Mouse (Mus musculus): ENCODE data around the gene Mex3a.
A peak's percentile ranks its signal among the peaks of the same experiment; 100 is the strongest.
"Not testable (repeated sequence)": the region's sequence is repeated elsewhere in the genome, so short reads cannot be mapped to it uniquely, and the experiment has no call there.

The Mex3a gene

GRCm38 (mm10) chr3:88572835-88573234 lies 40.6 kb downstream of the Mex3a start:
- DNase-seq, result no peak

- no peak for DNase-seq
Observed at GRCm38 (mm10) chr3:88573810-88574209, 41.6 kb downstream of the Mex3a start.

GRCm38 (mm10) chr3:88575540-88575939 lies 43.3 kb downstream of the Mex3a start, which contains the start of gene Ssr2:
Gene Ssr2, plus strand, starts transcription at chr3:88575876.
- DNase-seq, result no peak

DNA sequence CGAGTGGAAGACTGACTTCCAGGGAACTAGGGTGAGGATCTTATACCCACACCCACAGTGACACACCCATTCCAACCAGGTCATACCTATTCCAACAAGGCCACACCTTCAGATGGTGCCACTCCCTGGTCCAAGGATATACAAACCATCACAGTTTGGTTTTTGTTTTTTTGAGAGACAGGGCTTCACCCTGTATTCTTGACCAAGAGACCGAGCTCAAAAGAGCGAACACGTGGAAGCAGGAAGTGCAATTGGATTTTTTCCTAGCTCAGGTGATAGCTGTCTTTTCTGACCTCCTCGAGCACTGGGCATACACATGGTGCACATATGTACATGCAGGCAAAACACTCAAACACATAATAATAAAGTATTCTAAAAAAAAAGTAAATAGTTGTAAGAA lies 45.7 kb downstream of the Mex3a start:
- DNase-seq, result not testable (repeated sequence)

GRCm38 (mm10) chr3:88578498-88579424 lies 46.6 kb downstream of the Mex3a start:
- DNase-seq, result no peak

DNA sequence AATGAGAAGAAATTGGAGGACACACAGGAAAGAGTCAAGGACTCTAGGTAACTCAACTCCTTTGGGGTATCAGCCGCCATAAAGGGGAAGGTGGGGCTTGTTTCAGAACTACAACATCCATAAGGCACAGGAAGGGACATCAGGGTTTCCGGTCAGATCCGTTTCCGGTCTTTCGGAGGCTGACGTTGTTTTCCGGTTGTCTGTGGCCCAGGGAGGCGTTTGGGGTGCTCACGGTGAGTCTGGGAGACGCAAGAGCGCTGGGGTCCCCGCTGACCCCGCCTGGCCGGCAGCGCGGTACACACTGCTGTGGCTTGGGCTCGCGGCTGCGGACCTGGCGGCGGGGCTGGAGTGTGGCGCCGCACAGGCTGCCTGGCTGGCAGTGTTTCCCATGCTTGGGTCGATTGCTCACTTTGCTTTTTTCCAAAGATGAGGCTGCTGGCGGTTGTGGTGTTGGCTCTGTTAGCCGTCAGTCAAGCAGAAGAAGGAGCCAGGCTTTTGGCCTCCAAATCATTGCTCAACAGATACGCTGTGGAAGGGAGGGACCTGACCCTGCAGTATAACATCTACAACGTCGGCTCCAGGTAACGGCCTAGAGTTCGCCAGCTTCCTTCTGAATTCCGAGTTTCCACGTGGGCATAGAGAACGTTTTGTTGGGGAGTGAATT lies 47.4 kb downstream of the Mex3a start:
- DNase-seq, result peak; percentile 75

GRCm38 (mm10) chr3:88585769-88586168 lies 53.6 kb downstream of the Mex3a start:
- DNase-seq, result no peak

- DNase-seq, result no peak
Observed at GRCm38 (mm10) chr3:88586640-88587039, 54.4 kb downstream of the Mex3a start.

- DNase-seq, result no peak
Observed at GRCm38 (mm10) chr3:88590246-88590645, 58.1 kb downstream of the Mex3a start.
